Comparison of ENCODE assay signal across 8 mouse cellular contexts in genomic region chr9:96259753-96260520, GRCm38 (mm10).
DNase-seq lines count a peak whose midpoint lies in the region; ATAC-seq and TF ChIP-seq lines count a peak whose summit lies in the region.

No protein-coding gene starts in this region.

- no peaks in the 10 kb centered on the region for H3K36me3 ChIP-seq in forebrain, postnatal 0 days (ENCODE audit: insufficient read depth)
- H3K36me3 ChIP-seq in kidney, embryonic 16.5 days (ENCODE audit: insufficient read depth, low read length), result no peaks in the 10 kb centered on the region
- peaks cover 8% of the 10 kb centered on the region for H3K36me3 ChIP-seq in liver, embryonic 16.5 days (ENCODE audit: control insufficient read depth, insufficient read depth)

- peak; percentile 84 for ATAC-seq in forebrain, postnatal 0 days
- no peak for ATAC-seq in kidney, embryonic 16.5 days (ENCODE audit: low FRiP score, low TSS enrichment)
- peak; percentile 54 for ATAC-seq in liver, embryonic 16.5 days (ENCODE audit: low read depth)
- no peak for ATAC-seq in activated CD4-positive, CD25-positive, alpha-beta regulatory T cell, adult 4 months

- peak overlapping the region; percentile 49 for H3K4me3 ChIP-seq in forebrain, postnatal 0 days (ENCODE audit: low read depth, low read length)
- H3K4me3 ChIP-seq in kidney, embryonic 16.5 days (ENCODE audit: low read length), result peak overlapping the region; percentile 51
- peak overlapping the region; percentile 71 for H3K4me3 ChIP-seq in liver, embryonic 16.5 days (ENCODE audit: low read depth, low read length)

- no peak for TF ChIP-seq CTCF in forebrain, postnatal 0 days (IDR thresholded peaks at IDR 0.05; ENCODE audit: low read depth)

- H3K27me3 ChIP-seq in forebrain, postnatal 0 days (ENCODE audit: insufficient read depth, low read length), result no peaks in the 10 kb centered on the region
- no peaks in the 10 kb centered on the region for H3K27me3 ChIP-seq in kidney, embryonic 16.5 days (ENCODE audit: insufficient read depth, low read length)
- H3K27me3 ChIP-seq in liver, embryonic 16.5 days (ENCODE audit: control insufficient read depth, insufficient read depth, low read depth, low read length), result no peaks in the 10 kb centered on the region

- peak overlapping the region; percentile 47 for H3K4me2 ChIP-seq in forebrain, postnatal 0 days (ENCODE audit: low read depth)
- H3K4me2 ChIP-seq in kidney, embryonic 16.5 days (replicated peaks; ENCODE audit: low read depth, low read length), result peak overlapping the region; percentile 76
- peak overlapping the region; percentile 48 for H3K4me2 ChIP-seq in liver, embryonic 16.5 days (ENCODE audit: low read depth, low read length)

- no peaks in the 10 kb centered on the region; the same call in 1 of the 2 replicates for H3K4me1 ChIP-seq in forebrain, postnatal 0 days (ENCODE audit: insufficient read depth)
- H3K4me1 ChIP-seq in kidney, embryonic 16.5 days (ENCODE audit: insufficient read depth, low read length), result peaks cover 7% of the 10 kb centered on the region; the same call in 1 of the 2 replicates
- H3K4me1 ChIP-seq in liver, embryonic 16.5 days (ENCODE audit: control insufficient read depth, low read depth, low read length), result peaks cover 17% of the 10 kb centered on the region

- H3K9me3 ChIP-seq in forebrain, postnatal 0 days (ENCODE audit: low read length), result no peaks in the 10 kb centered on the region
- no peaks in the 10 kb centered on the region for H3K9me3 ChIP-seq in kidney, embryonic 16.5 days (ENCODE audit: low read length)
- H3K9me3 ChIP-seq in liver, embryonic 16.5 days (replicated peaks; ENCODE audit: control insufficient read depth, low read length), result no peaks in the 10 kb centered on the region

- 1% methylated on average over 10 of the region's 10 CpGs for WGBS in forebrain, postnatal 0 days
- WGBS in kidney, embryonic 16.5 days, result 4% methylated on average over 10 of the region's 10 CpGs
- 7% methylated on average over 10 of the region's 10 CpGs for WGBS in liver, embryonic 16.5 days (ENCODE audit: insufficient replicate concordance)

- peak; percentile 41 for DNase-seq in layer of hippocampus, adult 11-12 months (ENCODE audit: low spot score)
- no peak for DNase-seq in layer of hippocampus, postnatal 25 days (ENCODE audit: extremely low spot score in 1 of 2, low spot score in 1 of 2)
- peak; percentile 68 for DNase-seq in c-Kit-positive CD71-positive TER-119-positive erythroid progenitor cells, embryonic 14.5 days (ENCODE audit: low spot score)
- DNase-seq in forebrain, postnatal 0 days, result peak; percentile 50
- peak; percentile 23 for DNase-seq in right cerebral cortex, postnatal 25 days

- H3K27ac ChIP-seq in forebrain, postnatal 0 days (ENCODE audit: low read depth, low read length), result no peak overlapping the region
- peak overlapping the region; percentile 23; the same call in 1 of the 2 replicates for H3K27ac ChIP-seq in kidney, embryonic 16.5 days (ENCODE audit: low read length)
- peak overlapping the region; percentile 87 for H3K27ac ChIP-seq in liver, embryonic 16.5 days (ENCODE audit: low read length)

- H3K9ac ChIP-seq in forebrain, postnatal 0 days, result peak overlapping the region; percentile 26; the same call in 1 of the 2 replicates
- H3K9ac ChIP-seq in kidney, embryonic 16.5 days (replicated peaks; ENCODE audit: low read length), result peak overlapping the region; percentile 53
- H3K9ac ChIP-seq in liver, embryonic 16.5 days (ENCODE audit: low read depth, low read length), result peak overlapping the region; percentile 79

Comparison
In these comparisons a context has a peak if more than half of its experiments do, and no peak if none do; other contexts are left out.
1. DNase-seq: peak in layer of hippocampus, adult 11-12 months (single experiment), c-Kit-positive CD71-positive TER-119-positive erythroid progenitor cells, embryonic 14.5 days (single experiment), forebrain, postnatal 0 days (single experiment) and right cerebral cortex, postnatal 25 days (single experiment); none in layer of hippocampus, postnatal 25 days (0 of 2).
2. ATAC-seq: peak in forebrain, postnatal 0 days (single experiment) and liver, embryonic 16.5 days (single experiment); none in kidney, embryonic 16.5 days (single experiment) and activated CD4-positive, CD25-positive, alpha-beta regulatory T cell, adult 4 months (single experiment).
3. H3K9ac ChIP-seq: peak in every context shown above with its lines; median percentile 79 in liver, embryonic 16.5 days; 53 in kidney, embryonic 16.5 days; 26 in forebrain, postnatal 0 days.
4. Peak in every context shown above with its lines, with median percentiles within 50 percentile points of each other: H3K4me2 ChIP-seq and H3K4me3 ChIP-seq.